ENCODE assay signal across 8 mouse cellular contexts in the genomic region with DNA sequence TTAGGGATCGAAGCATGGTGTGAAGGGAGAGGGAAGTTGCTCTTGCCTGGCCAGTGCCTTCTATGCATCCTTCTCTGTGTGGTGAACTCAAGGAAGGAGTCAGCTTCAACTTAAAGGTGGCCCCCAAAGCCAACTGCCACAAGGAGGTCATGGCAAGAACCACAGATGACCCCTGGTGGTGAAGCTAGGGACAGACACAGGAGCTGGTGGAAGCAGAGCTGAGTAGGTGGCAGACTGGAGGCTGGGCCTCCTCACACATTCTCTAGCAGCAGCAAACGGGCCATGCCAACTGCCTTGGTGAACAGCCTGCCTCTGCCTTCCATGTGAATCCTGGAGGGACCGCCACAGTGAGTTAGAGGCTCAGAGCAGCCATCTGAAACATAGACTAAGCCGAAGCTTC. TPM values are rescaled to one million over a fixed set of nuclear protein-coding genes. Genes with fewer than 3 reads are reported as not detected.
A peak's percentile ranks its signal among the peaks of the same experiment; 100 is the strongest.
DNase-seq lines count a peak whose midpoint lies in the region; ATAC-seq lines count a peak whose summit lies in the region.

No protein-coding gene starts in this region.

- no peak overlapping the region for H3K27ac ChIP-seq in intestine, embryonic 14.5 days (ENCODE audit: low read depth)
- no peak overlapping the region for H3K27ac ChIP-seq in intestine, embryonic 16.5 days (ENCODE audit: low read length)
- no peak overlapping the region for H3K27ac ChIP-seq in embryonic facial prominence, embryonic 14.5 days (replicated peaks; ENCODE audit: low read depth, low read length)

- DNase-seq in intestine, embryonic 14.5 days (ENCODE audit: low spot score): peak; percentile 70
- DNase-seq in adrenal gland, postnatal 10 days: peak; percentile 79
- DNase-seq in embryonic facial prominence, embryonic 14.5 days (ENCODE audit: low spot score): peak; percentile 38
- peak; percentile 68 for DNase-seq in kidney, adult 11 months
- peak; percentile 61 to 70 for DNase-seq in left cerebral cortex, postnatal 14 days (ENCODE audit: low spot score in 2 of 2)
- peak; percentile 56 for DNase-seq in ovary, postnatal 14 days (ENCODE audit: low spot score)
- DNase-seq in thymus, postnatal 14 days: peak; percentile 69

- no peak overlapping the region for H3K9ac ChIP-seq in intestine, embryonic 14.5 days (ENCODE audit: low read length)
- H3K9ac ChIP-seq in intestine, embryonic 16.5 days (ENCODE audit: low read depth, low read length): no peak overlapping the region
- no peak overlapping the region for H3K9ac ChIP-seq in embryonic facial prominence, embryonic 14.5 days (ENCODE audit: low read depth, low read length)

- peaks cover 3% of the 10 kb centered on the region; the same call in 1 of the 2 replicates for H3K9me3 ChIP-seq in intestine, embryonic 14.5 days (ENCODE audit: control insufficient read depth, low read length)
- H3K9me3 ChIP-seq in intestine, embryonic 16.5 days (ENCODE audit: control insufficient read depth, low read length): no peaks in the 10 kb centered on the region
- peaks cover 4% of the 10 kb centered on the region for H3K9me3 ChIP-seq in embryonic facial prominence, embryonic 14.5 days (ENCODE audit: control insufficient read depth, low read length)

- H3K36me3 ChIP-seq in intestine, embryonic 14.5 days (ENCODE audit: control insufficient read depth, insufficient read depth, low read length): peaks cover 5% of the 10 kb centered on the region; the same call in 1 of the 2 replicates
- no peaks in the 10 kb centered on the region for H3K36me3 ChIP-seq in intestine, embryonic 16.5 days (ENCODE audit: control insufficient read depth, insufficient read depth, low read length)
- no peaks in the 10 kb centered on the region for H3K36me3 ChIP-seq in embryonic facial prominence, embryonic 14.5 days (ENCODE audit: control insufficient read depth, insufficient read depth, low read length)

- no peaks in the 10 kb centered on the region for H3K4me1 ChIP-seq in intestine, embryonic 14.5 days (replicated peaks; ENCODE audit: control insufficient read depth, insufficient read depth, low read length)
- no peaks in the 10 kb centered on the region for H3K4me1 ChIP-seq in intestine, embryonic 16.5 days (ENCODE audit: control insufficient read depth, insufficient read depth, low read length)
- H3K4me1 ChIP-seq in embryonic facial prominence, embryonic 14.5 days (ENCODE audit: control insufficient read depth, insufficient read depth, low read length): no peaks in the 10 kb centered on the region

- ATAC-seq in intestine, embryonic 14.5 days (replicated peaks; ENCODE audit: low FRiP score, low TSS enrichment, low read depth): no peak
- no peak for ATAC-seq in intestine, embryonic 16.5 days
- ATAC-seq in embryonic facial prominence, embryonic 14.5 days (ENCODE audit: low read depth): 0 out of 2 replicates have a peak, but pooled peaks have one; percentile 22

- intact Hi-C loops in left cerebral cortex, postnatal 14 days (cut with DNase I): loop anchor here (5.0 kb wide), 1 partner anchor 114 kb away; no protein-coding TSS in a partner anchor

- H3K4me3 ChIP-seq in intestine, embryonic 14.5 days (ENCODE audit: low read depth, low read length): no peak overlapping the region
- H3K4me3 ChIP-seq in intestine, embryonic 16.5 days (ENCODE audit: low read length): no peak overlapping the region
- no peak overlapping the region for H3K4me3 ChIP-seq in embryonic facial prominence, embryonic 14.5 days (ENCODE audit: low read depth, low read length)

- H3K27me3 ChIP-seq in intestine, embryonic 14.5 days (replicated peaks; ENCODE audit: control insufficient read depth, insufficient read depth, low read length): no peaks in the 10 kb centered on the region
- H3K27me3 ChIP-seq in intestine, embryonic 16.5 days (replicated peaks; ENCODE audit: control insufficient read depth, insufficient read depth, low read length): no peaks in the 10 kb centered on the region
- no peaks in the 10 kb centered on the region for H3K27me3 ChIP-seq in embryonic facial prominence, embryonic 14.5 days (replicated peaks; ENCODE audit: control insufficient read depth, insufficient read depth, low read length)

- no peak overlapping the region for H3K4me2 ChIP-seq in intestine, embryonic 14.5 days (ENCODE audit: low read length)
- no peak overlapping the region for H3K4me2 ChIP-seq in intestine, embryonic 16.5 days (ENCODE audit: low read depth, low read length)
- no peak overlapping the region for H3K4me2 ChIP-seq in embryonic facial prominence, embryonic 14.5 days (ENCODE audit: low read depth, low read length)

- WGBS in intestine, embryonic 14.5 days: 71% methylated on average over 4 of the region's 4 CpGs
- WGBS in intestine, embryonic 16.5 days: 76% methylated on average over 4 of the region's 4 CpGs
- WGBS in embryonic facial prominence, embryonic 14.5 days: 73% methylated on average over 4 of the region's 4 CpGs

RNA-seq across cellular contexts. Expression of gene Afap1l2, which starts 23.6 kb away (rescaled TPM):
- 21.0 and 24.1 TPM in 2 replicates for polyA plus RNA-seq in intestine, embryonic 14.5 days (2014; fragmentation: Nextera tagmentation; extraction: Ambion mirVana)
- 16.5 and 16.9 TPM in 2 replicates for polyA plus RNA-seq in intestine, embryonic 16.5 days (2015; fragmentation: Nextera tagmentation; extraction: Ambion mirVana)
- total RNA-seq in adrenal gland, postnatal 10 days (2021): 10 to 100 TPM; 11.4 to 17.4 TPM
- 10.8 and 11.5 TPM in 2 replicates for polyA plus RNA-seq in embryonic facial prominence, embryonic 14.5 days (2014; fragmentation: Nextera tagmentation; extraction: Ambion mirVana)
- total RNA-seq in left cerebral cortex, postnatal 14 days (2021): 10 to 100 TPM; 11.9 to 13.4 TPM
